Mouse (Mus musculus): Measurements from ENCODE around the gene Ccdc158. TPM values are rescaled to one million over a fixed set of nuclear protein-coding genes. Genes with fewer than 3 reads are reported as not detected.

Gene Ccdc158
- not detected for total RNA-seq (2018; cell fraction: chromatin; rRNA removed)
- not detected for total RNA-seq (2018; cell fraction: cytosol; rRNA removed)
- total RNA-seq (2018; cell fraction: nucleus; rRNA removed), result not detected
- polyA plus RNA-seq (2018), result not detected in 3 replicates

- H3K79me2 ChIP-seq (ENCODE audit: inconsistent target), result no peaks in the 10 kb centered on the region
- no peak within 1 kb of the TSS; the same call in 1 of the 2 replicates for H3K4me3 ChIP-seq (ENCODE audit: inconsistent target)
- no peak within 1 kb of the TSS for H3K27ac ChIP-seq
- 13% methylated on average over 48 of the region's 55 CpGs for WGBS (ENCODE audit: missing documents)
- H3K36me3 ChIP-seq (ENCODE audit: inconsistent target), result no peaks in the 10 kb centered on the region
These were observed at the start of gene Ccdc158 for GRCm38 (mm10) chr5:92674859-92675573. Gene Ccdc158, minus strand, starts transcription at chr5:92675271.

- Histone ChIP-seq H3K79me2 (ENCODE audit: inconsistent target) (no peaks in the 10 kb centered on the region), H3K27ac (no peak overlapping the region), H3K4me3 (ENCODE audit: inconsistent target) (no peak overlapping the region), H3K36me3 (ENCODE audit: inconsistent target) (no peaks in the 10 kb centered on the region)
- 88% methylated on average over 8 of the region's 8 CpGs for WGBS (ENCODE audit: missing documents)
These were observed 46.5 kb upstream of the Ccdc158 start for GRCm38 (mm10) chr5:92721610-92722009.

- H3K79me2 ChIP-seq (ENCODE audit: inconsistent target), result no peaks in the 10 kb centered on the region
- H3K36me3 ChIP-seq (ENCODE audit: inconsistent target), result no peaks in the 10 kb centered on the region
- H3K27ac ChIP-seq, result no peak overlapping the region
- WGBS (ENCODE audit: missing documents), result 96% methylated on average over 2 of the region's 3 CpGs
- no peak overlapping the region for H3K4me3 ChIP-seq (ENCODE audit: inconsistent target)
These were observed 43.8 kb upstream of the Ccdc158 start for GRCm38 (mm10) chr5:92718856-92719255.

- no peaks in the 10 kb centered on the region for H3K36me3 ChIP-seq (ENCODE audit: inconsistent target)
- WGBS (ENCODE audit: missing documents), result 66% methylated on average over 3 of the region's 3 CpGs
- H3K79me2 ChIP-seq (ENCODE audit: inconsistent target), result no peaks in the 10 kb centered on the region
- H3K4me3 ChIP-seq (ENCODE audit: inconsistent target), result no peak overlapping the region
- no peak overlapping the region for H3K27ac ChIP-seq
These were observed 42.7 kb upstream of the Ccdc158 start for GRCm38 (mm10) chr5:92717666-92718360.

- H3K79me2 ChIP-seq (ENCODE audit: inconsistent target), result no peaks in the 10 kb centered on the region
- 100% methylated on average over 1 of the region's 2 CpGs for WGBS (ENCODE audit: missing documents)
- no peaks in the 10 kb centered on the region for H3K36me3 ChIP-seq (ENCODE audit: inconsistent target)
- no peak overlapping the region for H3K27ac ChIP-seq
- H3K4me3 ChIP-seq (ENCODE audit: inconsistent target), result no peak overlapping the region
These were observed 40.8 kb upstream of the Ccdc158 start for GRCm38 (mm10) chr5:92715890-92716289.

GRCm38 (mm10) chr5:92715319-92715718 lies 40.2 kb upstream of the Ccdc158 start:
- no peak overlapping the region for H3K27ac ChIP-seq
- H3K36me3 ChIP-seq (ENCODE audit: inconsistent target), result no peaks in the 10 kb centered on the region
- no peak overlapping the region for H3K4me3 ChIP-seq (ENCODE audit: inconsistent target)
- WGBS (ENCODE audit: missing documents), result 95% methylated on average over 11 of the region's 11 CpGs
- no peaks in the 10 kb centered on the region for H3K79me2 ChIP-seq (ENCODE audit: inconsistent target)

- Histone ChIP-seq H3K79me2 (ENCODE audit: inconsistent target) (no peaks in the 10 kb centered on the region), H3K27ac (no peak overlapping the region), H3K36me3 (ENCODE audit: inconsistent target) (no peaks in the 10 kb centered on the region), H3K4me3 (ENCODE audit: inconsistent target) (no peak overlapping the region)
- WGBS (ENCODE audit: missing documents), result 90% methylated on average over 2 of the region's 2 CpGs
These were observed 39.8 kb upstream of the Ccdc158 start for GRCm38 (mm10) chr5:92714886-92715285.

GRCm38 (mm10) chr5:92712621-92713395 lies 37.7 kb upstream of the Ccdc158 start:
- Histone ChIP-seq H3K79me2 (ENCODE audit: inconsistent target) (no peaks in the 10 kb centered on the region), H3K4me3 (ENCODE audit: inconsistent target) (no peak overlapping the region), H3K27ac (no peak overlapping the region), H3K36me3 (ENCODE audit: inconsistent target) (no peaks in the 10 kb centered on the region)
- WGBS (ENCODE audit: missing documents), result 78% methylated on average over 5 of the region's 5 CpGs

GRCm38 (mm10) chr5:92711666-92712290 lies 36.7 kb upstream of the Ccdc158 start:
- WGBS (ENCODE audit: missing documents), result 91% methylated on average over 5 of the region's 5 CpGs
- no peak overlapping the region for H3K27ac ChIP-seq
- no peaks in the 10 kb centered on the region for H3K36me3 ChIP-seq (ENCODE audit: inconsistent target)
- H3K79me2 ChIP-seq (ENCODE audit: inconsistent target), result no peaks in the 10 kb centered on the region
- no peak overlapping the region for H3K4me3 ChIP-seq (ENCODE audit: inconsistent target)

GRCm38 (mm10) chr5:92710779-92711178 lies 35.7 kb upstream of the Ccdc158 start:
- Histone ChIP-seq H3K79me2 (ENCODE audit: inconsistent target) (no peaks in the 10 kb centered on the region), H3K4me3 (ENCODE audit: inconsistent target) (no peak overlapping the region), H3K27ac (no peak overlapping the region), H3K36me3 (ENCODE audit: inconsistent target) (no peaks in the 10 kb centered on the region)
- 93% methylated on average over 6 of the region's 8 CpGs for WGBS (ENCODE audit: missing documents)

GRCm38 (mm10) chr5:92707921-92708491 lies 32.9 kb upstream of the Ccdc158 start:
- H3K4me3 ChIP-seq (ENCODE audit: inconsistent target), result no peak overlapping the region
- H3K27ac ChIP-seq, result no peak overlapping the region
- 50% methylated on average over 7 of the region's 7 CpGs for whole genome bisulfite sequencing (ENCODE audit: missing documents)
- no peaks in the 10 kb centered on the region for H3K79me2 ChIP-seq (ENCODE audit: inconsistent target)
- no peaks in the 10 kb centered on the region for H3K36me3 ChIP-seq (ENCODE audit: inconsistent target)

- Histone ChIP-seq H3K36me3 (ENCODE audit: inconsistent target) (no peaks in the 10 kb centered on the region), H3K27ac (no peak overlapping the region), H3K4me3 (ENCODE audit: inconsistent target) (no peak overlapping the region), H3K79me2 (ENCODE audit: inconsistent target) (no peaks in the 10 kb centered on the region)
- 93% methylated on average over 8 of the region's 8 CpGs for WGBS (ENCODE audit: missing documents)
These were observed 28.6 kb upstream of the Ccdc158 start for GRCm38 (mm10) chr5:92703671-92704070.

GRCm38 (mm10) chr5:92701750-92702149 lies 26.7 kb upstream of the Ccdc158 start:
- no peaks in the 10 kb centered on the region for H3K36me3 ChIP-seq (ENCODE audit: inconsistent target)
- H3K79me2 ChIP-seq (ENCODE audit: inconsistent target), result no peaks in the 10 kb centered on the region
- WGBS (ENCODE audit: missing documents), result 85% methylated on average over 10 of the region's 11 CpGs
- no peak overlapping the region for H3K4me3 ChIP-seq (ENCODE audit: inconsistent target)
- H3K27ac ChIP-seq, result no peak overlapping the region
